Mouse (Mus musculus): ENCODE measurements around the gene Strip2. TPM values are rescaled to one million over a fixed set of nuclear protein-coding genes. Genes with fewer than 3 reads are reported as not detected.

Gene Strip2
- total and polyA plus RNA-seq, 3 experiments = 0.12 to 0.39 TPM; not detected in 1

GRCm38 (mm10) chr6:29985504-29985903 is 68.7 kb downstream of the Strip2 start:
- Histone ChIP-seq H3K79me2 (ENCODE audit: control insufficient read depth, insufficient read depth, low read length, poor library complexity) (no peaks in the 10 kb centered on the region), H3K9me3 (replicated peaks; ENCODE audit: insufficient read depth, low read length) (no peaks in the 10 kb centered on the region), H3K4me3 (ENCODE audit: control insufficient read depth in 1 of 2, insufficient read depth in 1 of 2, low read depth in 2 of 2, low read length in 2 of 2) (peak overlapping the region; percentile 70 to 90), H3K27ac (ENCODE audit: control insufficient read depth, low read depth, low read length) (no peak overlapping the region), H3K4me1 (ENCODE audit: control insufficient read depth in 1 of 2, insufficient read depth in 2 of 2, low read length in 2 of 2) (peaks cover 0 to 8% of the 10 kb centered on the region in 2 experiments; a peak in 2 of 4 replicates), H3K36me3 (ENCODE audit: control insufficient read depth in 1 of 2, insufficient read depth in 2 of 2, low read length in 2 of 2) (peaks cover 0 to 6% of the 10 kb centered on the region in 2 experiments; a peak in 2 of 4 replicates), H3K27me3 (ENCODE audit: control insufficient read depth in 1 of 2, insufficient read depth in 2 of 2, low read length in 2 of 2) (no peaks in the 10 kb centered on the region), H3K9ac (ENCODE audit: control insufficient read depth, low read depth, low read length, poor library complexity, severe bottlenecking) (peak overlapping the region; percentile 66)
- TF ChIP-seq GATA1 (IDR thresholded peaks at IDR 0.05; ENCODE audit: low read depth, low read length) = no peak
- DNase-seq (ENCODE audit: low read depth, low spot score) = no peak

- H3K79me2 ChIP-seq (ENCODE audit: control insufficient read depth, insufficient read depth, low read length, poor library complexity) = no peaks in the 10 kb centered on the region
- no peak overlapping the region for H3K27ac ChIP-seq (ENCODE audit: control insufficient read depth, low read depth, low read length)
- no peaks in the 10 kb centered on the region for H3K9me3 ChIP-seq (replicated peaks; ENCODE audit: insufficient read depth, low read length)
- no peak overlapping the region for H3K9ac ChIP-seq (ENCODE audit: control insufficient read depth, low read depth, low read length, poor library complexity, severe bottlenecking)
- no peak for TF ChIP-seq USF1 (IDR thresholded peaks at IDR 0.05; ENCODE audit: low read depth, low read length)
- TF ChIP-seq MAFK (IDR thresholded peaks at IDR 0.05; ENCODE audit: borderline replicate concordance, low read depth, low read length) = no peak
- no peak for TF ChIP-seq CHD2 (IDR thresholded peaks at IDR 0.05; ENCODE audit: low read length)
- TF ChIP-seq RCOR1 (IDR thresholded peaks at IDR 0.05; ENCODE audit: low read depth, low read length) = no peak
- TF ChIP-seq USF2 (IDR thresholded peaks at IDR 0.05; ENCODE audit: borderline replicate concordance in 1 of 2, insufficient read depth in 1 of 2, low read depth in 1 of 2, low read length in 2 of 2) = no peak
- no peak for TF ChIP-seq SIN3A (IDR thresholded peaks at IDR 0.05; ENCODE audit: low read length)
- TF ChIP-seq ZC3H11A (IDR thresholded peaks at IDR 0.05; ENCODE audit: low read depth, low read length) = no peak
- no peak for TF ChIP-seq CHD1 (IDR thresholded peaks at IDR 0.05; ENCODE audit: low read depth, low read length)
- no peak for TF ChIP-seq MEF2A (IDR thresholded peaks at IDR 0.05; ENCODE audit: extremely low read depth, insufficient replicate concordance, low read depth, low read length, poor library complexity, severe bottlenecking)
- no peak for TF ChIP-seq ZKSCAN1 (IDR thresholded peaks at IDR 0.05; ENCODE audit: low read depth, low read length)
- no peak for TF ChIP-seq MYB (IDR thresholded peaks at IDR 0.05; ENCODE audit: low read depth, low read length)
- TF ChIP-seq NELFE (IDR thresholded peaks at IDR 0.05; ENCODE audit: low read depth, low read length) = no peak
- TF ChIP-seq UBTF (IDR thresholded peaks at IDR 0.05; ENCODE audit: borderline replicate concordance, insufficient read depth, low read depth, low read length) = no peak
- TF ChIP-seq ZMIZ1 (IDR thresholded peaks at IDR 0.05; ENCODE audit: low read depth, low read length) = no peak
- TF ChIP-seq BHLHE40 (IDR thresholded peaks at IDR 0.05; ENCODE audit: borderline replicate concordance, low read depth, low read length) = no peak
- no peak for TF ChIP-seq NRF1 (IDR thresholded peaks at IDR 0.05; ENCODE audit: insufficient read depth, low read depth, low read length, poor library complexity, severe bottlenecking)
- no peak for TF ChIP-seq MAZ (IDR thresholded peaks at IDR 0.05; ENCODE audit: low read depth, low read length)
- H3K36me3 ChIP-seq (ENCODE audit: control insufficient read depth in 1 of 2, insufficient read depth in 2 of 2, low read length in 2 of 2) = peaks cover 0 to 6% of the 10 kb centered on the region in 2 experiments; a peak in 2 of 4 replicates
- DNase-seq (ENCODE audit: low read depth, low spot score) = no peak
- H3K4me1 ChIP-seq (ENCODE audit: control insufficient read depth in 1 of 2, insufficient read depth in 2 of 2, low read length in 2 of 2) = peaks cover 0 to 8% of the 10 kb centered on the region in 2 experiments; a peak in 2 of 4 replicates
- H3K27me3 ChIP-seq (ENCODE audit: control insufficient read depth in 1 of 2, insufficient read depth in 2 of 2, low read length in 2 of 2) = no peaks in the 10 kb centered on the region
- peak overlapping the region; percentile 70 to 90 for H3K4me3 ChIP-seq (ENCODE audit: control insufficient read depth in 1 of 2, insufficient read depth in 1 of 2, low read depth in 2 of 2, low read length in 2 of 2)
These were observed 69.2 kb downstream of the Strip2 start for GRCm38 (mm10) chr6:29985986-29986385.
